Mouse (Mus musculus): ENCODE data around the gene Cryzl2.

Gene Cryzl2

GRCm38 (mm10) chr1:157472716-157473115, 14.3 kb downstream of the Cryzl2 start:
- no peak for DNase-seq (ENCODE audit: low read depth, low spot score)

- no peak for DNase-seq (ENCODE audit: low read depth, low spot score)
Measured at GRCm38 (mm10) chr1:157474865-157475264, 16.5 kb downstream of the Cryzl2 start.

GRCm38 (mm10) chr1:157476231-157476630, 17.9 kb downstream of the Cryzl2 start:
- DNase-seq (ENCODE audit: low read depth, low spot score), result no peak

- DNase-seq (ENCODE audit: low read depth, low spot score), result no peak
Measured at GRCm38 (mm10) chr1:157480090-157480489, 21.7 kb downstream of the Cryzl2 start.

GRCm38 (mm10) chr1:157480901-157481300, 22.5 kb downstream of the Cryzl2 start:
- DNase-seq (ENCODE audit: low read depth, low spot score), result no peak

GRCm38 (mm10) chr1:157481666-157482065, 23.3 kb downstream of the Cryzl2 start:
- no peak for DNase-seq (ENCODE audit: low read depth, low spot score)

- no peak for DNase-seq (ENCODE audit: low read depth, low spot score)
Measured at GRCm38 (mm10) chr1:157484161-157484560, 25.8 kb downstream of the Cryzl2 start.

- no peak for DNase-seq (ENCODE audit: low read depth, low spot score)
Measured at GRCm38 (mm10) chr1:157500657-157501056, 42.3 kb downstream of the Cryzl2 start.

GRCm38 (mm10) chr1:157501352-157501945, 43.1 kb downstream of the Cryzl2 start:
- DNase-seq (ENCODE audit: low read depth, low spot score), result no peak

- no peak for DNase-seq (ENCODE audit: low read depth, low spot score)
Measured at GRCm38 (mm10) chr1:157503071-157503470, 44.7 kb downstream of the Cryzl2 start.

GRCm38 (mm10) chr1:157506522-157506921, 48.1 kb downstream of the Cryzl2 start, which contains the start of gene Sec16b:
TSS of gene Sec16b (plus strand) at chr1:157506728.
- no peak for DNase-seq (ENCODE audit: low read depth, low spot score)

GRCm38 (mm10) chr1:157506995-157507595, 48.7 kb downstream of the Cryzl2 start:
- DNase-seq (ENCODE audit: low read depth, low spot score), result peak; percentile 34

- no peak for DNase-seq (ENCODE audit: low read depth, low spot score)
Measured at GRCm38 (mm10) chr1:157507814-157508213, 49.4 kb downstream of the Cryzl2 start.

- DNase-seq (ENCODE audit: low read depth, low spot score), result no peak
Measured at GRCm38 (mm10) chr1:157512690-157513448, 54.5 kb downstream of the Cryzl2 start.

- no peak for DNase-seq (ENCODE audit: low read depth, low spot score)
Measured at GRCm38 (mm10) chr1:157513559-157513958, 55.2 kb downstream of the Cryzl2 start.

- DNase-seq (ENCODE audit: low read depth, low spot score), result no peak
Measured at GRCm38 (mm10) chr1:157514298-157514697, 55.9 kb downstream of the Cryzl2 start.

GRCm38 (mm10) chr1:157516838-157517808, 58.7 kb downstream of the Cryzl2 start:
- no peak for DNase-seq (ENCODE audit: low read depth, low spot score)

- no peak for DNase-seq (ENCODE audit: low read depth, low spot score)
Measured at GRCm38 (mm10) chr1:157518111-157518523, 59.7 kb downstream of the Cryzl2 start.

GRCm38 (mm10) chr1:157519396-157519795, 61.0 kb downstream of the Cryzl2 start:
- DNase-seq (ENCODE audit: low read depth, low spot score), result no peak

- DNase-seq (ENCODE audit: low read depth, low spot score), result no peak
Measured at GRCm38 (mm10) chr1:157522322-157522721, 63.9 kb downstream of the Cryzl2 start.

- no peak for DNase-seq (ENCODE audit: low read depth, low spot score)
Measured at GRCm38 (mm10) chr1:157524775-157525174, 66.4 kb downstream of the Cryzl2 start.

Data from brain, embryonic 18.5 days (tissue).